10 mouse cellular contexts compared by ENCODE assay signal in genomic region chr1:153153619-153154137, GRCm38 (mm10). TPM values are rescaled to one million over a fixed set of nuclear protein-coding genes. Genes with fewer than 3 reads are reported as not detected.
A peak's percentile ranks its signal among the peaks of the same experiment; 100 is the strongest.
DNase-seq lines count a peak whose midpoint lies in the region; ATAC-seq and TF ChIP-seq lines count a peak whose summit lies in the region.
"Had no signal": no experiment of that assay in that cellular context is flagged by ENCODE, and none has a peak within 500 bp of the region (broad histone marks: within the 10 kb centered on the region; RNA-seq: fewer than 3 reads in every experiment).

No protein-coding gene starts in this region.

- WGBS in kidney, embryonic 15.5 days, result 65% methylated on average over 10 of the region's 10 CpGs
- 64% methylated on average over 10 of the region's 10 CpGs for whole genome bisulfite sequencing in hindbrain, embryonic 12.5 days
- whole genome bisulfite sequencing in midbrain, embryonic 16.5 days, result 69% methylated on average over 10 of the region's 10 CpGs

- H3K4me2 ChIP-seq in kidney, embryonic 15.5 days, result no peak overlapping the region
- H3K4me2 ChIP-seq in hindbrain, embryonic 12.5 days (replicated peaks), result no peak overlapping the region
- H3K4me2 ChIP-seq in midbrain, embryonic 16.5 days (ENCODE audit: low read length), result no peak overlapping the region

- H3K9me3 ChIP-seq in kidney, embryonic 15.5 days (replicated peaks), result no peaks in the 10 kb centered on the region
- H3K9me3 ChIP-seq in hindbrain, embryonic 12.5 days (replicated peaks), result no peaks in the 10 kb centered on the region
- H3K9me3 ChIP-seq in midbrain, embryonic 16.5 days (replicated peaks; ENCODE audit: control insufficient read depth, low read length, poor library complexity, severe bottlenecking), result no peaks in the 10 kb centered on the region

- H3K27me3 ChIP-seq in kidney, embryonic 15.5 days, result no peaks in the 10 kb centered on the region
- H3K27me3 ChIP-seq in hindbrain, embryonic 12.5 days, result no peaks in the 10 kb centered on the region
- H3K27me3 ChIP-seq in midbrain, embryonic 16.5 days (ENCODE audit: control insufficient read depth, insufficient read depth, low read depth, low read length), result no peaks in the 10 kb centered on the region

- peaks cover 11% of the 10 kb centered on the region for H3K36me3 ChIP-seq in kidney, embryonic 15.5 days
- H3K36me3 ChIP-seq in hindbrain, embryonic 12.5 days, result no peaks in the 10 kb centered on the region
- H3K36me3 ChIP-seq in midbrain, embryonic 16.5 days (ENCODE audit: control insufficient read depth, insufficient read depth, low read length), result no peaks in the 10 kb centered on the region

- no peak overlapping the region for H3K9ac ChIP-seq in kidney, embryonic 15.5 days
- no peak overlapping the region for H3K9ac ChIP-seq in hindbrain, embryonic 12.5 days
- H3K9ac ChIP-seq in midbrain, embryonic 16.5 days (ENCODE audit: low read depth, low read length), result no peak overlapping the region

- peaks cover 12% of the 10 kb centered on the region for H3K4me1 ChIP-seq in kidney, embryonic 15.5 days
- H3K4me1 ChIP-seq in hindbrain, embryonic 12.5 days, result peaks cover 5% of the 10 kb centered on the region; the same call in 1 of the 2 replicates
- no peaks in the 10 kb centered on the region for H3K4me1 ChIP-seq in midbrain, embryonic 16.5 days (ENCODE audit: control insufficient read depth, insufficient read depth, low read length)

- H3K27ac ChIP-seq in kidney, embryonic 15.5 days, result no peak overlapping the region
- no peak overlapping the region for H3K27ac ChIP-seq in hindbrain, embryonic 12.5 days
- H3K27ac ChIP-seq in midbrain, embryonic 16.5 days (ENCODE audit: low read length), result no peak overlapping the region
- no peak overlapping the region for H3K27ac ChIP-seq in layer of hippocampus, adult 2 months

- TF ChIP-seq CTCF in layer of hippocampus, adult 2 months (conservative IDR thresholded peaks at IDR 0.05), result no peak

- ATAC-seq in CD4-positive, CD25-positive, alpha-beta regulatory T cell, adult 4 months, result no peak
- ATAC-seq in kidney, embryonic 15.5 days (replicated peaks; ENCODE audit: low FRiP score), result peak; percentile 59
- ATAC-seq in hindbrain, embryonic 12.5 days (ENCODE audit: low FRiP score), result peak; percentile 54
- 0 out of 2 replicates have a peak, but pooled peaks have one; percentile 28 for ATAC-seq in midbrain, embryonic 16.5 days

- DNase-seq in CD4-positive, CD25-positive, alpha-beta regulatory T cell, adult 2 months (ENCODE audit: low read depth, low spot score), result peak; percentile 46
- no peak for DNase-seq in kidney, adult 11 months
- no peak for DNase-seq in cerebellum, adult 11 months
- no peak for DNase-seq in layer of hippocampus, adult 2 months (ENCODE audit: low spot score in 2 of 2)
- DNase-seq: cerebellum, adult 18-20 months had no signal

- no peak overlapping the region for H3K4me3 ChIP-seq in kidney, embryonic 15.5 days (replicated peaks)
- H3K4me3 ChIP-seq in hindbrain, embryonic 12.5 days, result no peak overlapping the region
- no peak overlapping the region for H3K4me3 ChIP-seq in midbrain, embryonic 16.5 days (ENCODE audit: low read depth, low read length)
- H3K4me3 ChIP-seq in layer of hippocampus, adult 2 months, result no peak overlapping the region

RNA-seq across cellular contexts. Expression of gene Lamc2, which starts 32.6 kb away (rescaled TPM):
- under 1 TPM; 0.35 to 0.50 TPM for polyA plus RNA-seq in CD4-positive, CD25-positive, alpha-beta regulatory T cell, adult 4 months (2017; shearing (Covaris generic))
- polyA plus RNA-seq in kidney, embryonic 15.5 days (2015; fragmentation: Nextera tagmentation; extraction: Ambion mirVana), result 42.3 and 43.8 TPM in 2 replicates
- 1.6 and 2.1 TPM in 2 replicates for polyA plus RNA-seq in hindbrain, embryonic 12.5 days (2016; fragmentation: Nextera tagmentation; extraction: Ambion mirVana)
- polyA plus RNA-seq in midbrain, embryonic 16.5 days (2015; fragmentation: Nextera tagmentation; extraction: Ambion mirVana), result 2.4 and 2.9 TPM in 2 replicates
- total RNA-seq in layer of hippocampus, adult 2 months (2021), result 1 to 10 TPM; 1.6 to 3.2 TPM
- total RNA-seq: neutrophil, adult 5-6 weeks had no signal

Comparison
In these comparisons a context has a peak if more than half of its experiments do, and no peak if none do; other contexts are left out.
1. RNA of gene Lamc2, which starts 32.6 kb away (polyA plus RNA-seq): 42.3 to 43.8 TPM in kidney, embryonic 15.5 days; 2.4 to 2.9 TPM in midbrain, embryonic 16.5 days, 1.6 to 2.1 TPM in hindbrain, embryonic 12.5 days and 0.35 to 0.50 TPM in CD4-positive, CD25-positive, alpha-beta regulatory T cell, adult 4 months; every median in the first group is over 10 times any median in the second.